Mouse (Mus musculus) frontal cortex, postnatal 36 days (tissue): ENCODE results near the gene E2f7.
A peak's percentile ranks its signal among the peaks of the same experiment; 100 is the strongest.

Experiments used
- DNase-seq, 2 experiments: peaks; one replicate each; pipeline ENCODE4 v3.0.0; 2022; ENCODE audit warnings: low spot score in 2 of 2

Gene E2f7

GRCm38 (mm10) chr10:110773878-110774277 lies 28.6 kb downstream of the E2f7 start:
- DNase-seq = no peak

- DNase-seq = no peak
Measured at GRCm38 (mm10) chr10:110781772-110782171, 36.5 kb downstream of the E2f7 start.

GRCm38 (mm10) chr10:110782655-110783054 lies 37.4 kb downstream of the E2f7 start:
- DNase-seq = no peak

GRCm38 (mm10) chr10:110788049-110788752 lies 43.0 kb downstream of the E2f7 start:
- no peak for DNase-seq

GRCm38 (mm10) chr10:110789683-110790082 lies 44.4 kb downstream of the E2f7 start:
- no peak for DNase-seq

GRCm38 (mm10) chr10:110793150-110793787 lies 48.0 kb downstream of the E2f7 start:
- DNase-seq = no peak

- peak in 1 of 2 experiments; percentile 45 for DNase-seq
Measured at GRCm38 (mm10) chr10:110794564-110795205, 49.4 kb downstream of the E2f7 start.

- DNase-seq = no peak
Measured at GRCm38 (mm10) chr10:110795206-110795796, 50.1 kb downstream of the E2f7 start.

- DNase-seq = no peak
Measured at GRCm38 (mm10) chr10:110801296-110801695, 56.1 kb downstream of the E2f7 start.

- DNase-seq = no peak
Measured at GRCm38 (mm10) chr10:110804279-110805024, 59.2 kb downstream of the E2f7 start.

- no peak for DNase-seq
Measured at GRCm38 (mm10) chr10:110805025-110805740, 59.9 kb downstream of the E2f7 start.

- DNase-seq = no peak
Measured at GRCm38 (mm10) chr10:110806471-110806870, 61.2 kb downstream of the E2f7 start.

GRCm38 (mm10) chr10:110810528-110810927 lies 65.3 kb downstream of the E2f7 start:
- DNase-seq = no peak

GRCm38 (mm10) chr10:110811209-110811861 lies 66.1 kb downstream of the E2f7 start:
- DNase-seq = no peak

- no peak for DNase-seq
Measured at GRCm38 (mm10) chr10:110811862-110812225, 66.6 kb downstream of the E2f7 start.

GRCm38 (mm10) chr10:110821139-110821538 lies 75.9 kb downstream of the E2f7 start:
- no peak for DNase-seq

GRCm38 (mm10) chr10:110821692-110822091 lies 76.5 kb downstream of the E2f7 start:
- DNase-seq = no peak

GRCm38 (mm10) chr10:110832336-110832735 lies 87.1 kb downstream of the E2f7 start:
- no peak for DNase-seq

- no peak for DNase-seq
Measured at GRCm38 (mm10) chr10:110835115-110835806, 90.0 kb downstream of the E2f7 start.
